Mouse (Mus musculus) MEL (cell line): ENCODE results near the gene Mif. TPM values are rescaled to one million over a fixed set of nuclear protein-coding genes. Genes with fewer than 3 reads are reported as not detected.

Source experiments
- DNase-seq: peaks from one replicate; pipeline ENCODE4 v3.0.0; 2011; ENCODE audit warnings: low read depth, low spot score
- H3K27ac ChIP-seq: 2 replicates; pipeline ENCODE4 v1.5.1; 2012; ENCODE audit warnings: low read depth, mild to moderate bottlenecking, control low read depth, low read length, moderate library complexity; ENCODE audit not compliant: control insufficient read depth
- H3K27me3 ChIP-seq, 2 experiments: fragments of 150-350 bp in 1 of 2; sonication (generic) in 1 of 2; 2 replicates each; pipeline ENCODE4 v1.6.1; 2012; ENCODE audit warnings: low read length in 2 of 2, mild to moderate bottlenecking in 2 of 2, improper control_type of control experiment in 1 of 2, moderate library complexity in 1 of 2; ENCODE audit not compliant: insufficient read depth in 2 of 2, control insufficient read depth in 1 of 2
- H3K36me3 ChIP-seq, 2 experiments: 2 replicates each; pipeline ENCODE4 v1.6.1; 2012 to 2014; ENCODE audit warnings: low read length in 2 of 2, improper control_type of control experiment in 1 of 2, inconsistent platforms in 1 of 2, mild to moderate bottlenecking in 1 of 2; ENCODE audit not compliant: insufficient read depth in 2 of 2, control insufficient read depth in 1 of 2
- H3K4me1 ChIP-seq, 2 experiments: fragments of 150-350 bp in 1 of 2; sonication (generic) in 1 of 2; 2 replicates each; pipeline ENCODE4 v1.6.1; 2012; ENCODE audit warnings: low read length in 2 of 2, improper control_type of control experiment in 1 of 2, mild to moderate bottlenecking in 1 of 2; ENCODE audit not compliant: insufficient read depth in 2 of 2, control insufficient read depth in 1 of 2
- H3K4me3 ChIP-seq, 2 experiments: fragments of 150-350 bp in 1 of 2; sonication (generic) in 1 of 2; 2 replicates each; pipeline ENCODE4 v1.5.1; 2012; ENCODE audit warnings: low read depth in 2 of 2, low read length in 2 of 2, mild to moderate bottlenecking in 2 of 2, moderate library complexity in 2 of 2, control low read depth in 1 of 2, improper control_type of control experiment in 1 of 2; ENCODE audit not compliant: control insufficient read depth in 1 of 2, insufficient read depth in 1 of 2
- H3K79me2 ChIP-seq: 2 replicates; pipeline ENCODE4 v1.6.1; 2012; ENCODE audit warnings: mild to moderate bottlenecking, low read length, moderate library complexity; ENCODE audit not compliant: control insufficient read depth, poor library complexity, insufficient read depth
- H3K9ac ChIP-seq: 2 replicates; pipeline ENCODE4 v1.6.1; 2012; ENCODE audit warnings: low read depth, mild to moderate bottlenecking, control low read depth, low read length, moderate library complexity; ENCODE audit not compliant: control insufficient read depth, poor library complexity, severe bottlenecking
- H3K9me3 ChIP-seq: fragments of 150-350 bp; sonication (generic); replicated peaks from 2 replicates; pipeline ENCODE4 v1.6.1; 2012; ENCODE audit warnings: mild to moderate bottlenecking, low read length, improper control_type of control experiment, moderate library complexity; ENCODE audit not compliant: insufficient read depth
- BHLHE40 ChIP-seq: IDR thresholded peaks from 2 replicates; pipeline ENCODE4 v1.6.1; 2012; ENCODE audit warnings: low read depth, mild to moderate bottlenecking, inconsistent platforms, low read length, improper control_type of control experiment, borderline replicate concordance
- CHD1 ChIP-seq: IDR thresholded peaks from 2 replicates; pipeline ENCODE4 v1.6.1; 2012; ENCODE audit warnings: low read depth, mild to moderate bottlenecking, inconsistent platforms, low read length, improper control_type of control experiment
- CTCF ChIP-seq, 3 experiments: IDR thresholded peaks in 2 of 3; conservative IDR thresholded peaks in 1 of 3; 2 replicates each; pipeline ENCODE4 v1.5.1; 2011 to 2012; ENCODE audit warnings: low read length in 3 of 3, low read depth in 2 of 3, mild to moderate bottlenecking in 2 of 3, improper control_type of control experiment in 1 of 3, inconsistent platforms in 1 of 3, mixed read lengths in 1 of 3, moderate library complexity in 1 of 3; ENCODE audit not compliant: control insufficient read depth in 1 of 3, insufficient read depth in 1 of 3, poor library complexity in 1 of 3, severe bottlenecking in 1 of 3
- EP300 ChIP-seq, 2 experiments: IDR thresholded peaks; 2 replicates each; pipeline ENCODE4 v1.6.1; 2011; ENCODE audit warnings: improper control_type of control experiment in 2 of 2, low read length in 2 of 2, low read depth in 1 of 2, mild to moderate bottlenecking in 1 of 2
- ETS1 ChIP-seq: IDR thresholded peaks from 2 replicates; pipeline ENCODE4 v1.6.1; 2012; ENCODE audit warnings: low read depth, mild to moderate bottlenecking, inconsistent platforms, low read length, improper control_type of control experiment, moderate library complexity
- GABPA ChIP-seq: IDR thresholded peaks from 2 replicates; pipeline ENCODE4 v1.6.1; 2012; ENCODE audit warnings: low read depth, mild to moderate bottlenecking, inconsistent platforms, low read length, improper control_type of control experiment, moderate library complexity
- GATA1 ChIP-seq: IDR thresholded peaks from 2 replicates; pipeline ENCODE4 v1.6.1; 2011; ENCODE audit warnings: low read depth, low read length, improper control_type of control experiment
- MAX ChIP-seq: IDR thresholded peaks from 2 replicates; pipeline ENCODE4 v1.6.1; 2011; ENCODE audit warnings: low read length, improper control_type of control experiment
- MAZ ChIP-seq: IDR thresholded peaks from 2 replicates; pipeline ENCODE4 v1.6.1; 2012; ENCODE audit warnings: low read depth, mild to moderate bottlenecking, inconsistent platforms, low read length, improper control_type of control experiment
- MEF2A ChIP-seq: IDR thresholded peaks from 2 replicates; pipeline ENCODE4 v1.6.1; 2014; ENCODE audit warnings: low read depth, mild to moderate bottlenecking, inconsistent platforms, low read length, improper control_type of control experiment; ENCODE audit not compliant: poor library complexity, insufficient replicate concordance, severe bottlenecking; ENCODE audit errors: extremely low read depth
- MXI1 ChIP-seq: IDR thresholded peaks from 2 replicates; pipeline ENCODE4 v1.6.1; 2011; ENCODE audit warnings: mild to moderate bottlenecking, low read depth, low read length, improper control_type of control experiment
- MYC ChIP-seq: IDR thresholded peaks from 2 replicates; pipeline ENCODE4 v1.6.1; 2011; ENCODE audit warnings: low read depth, mild to moderate bottlenecking, low read length, improper control_type of control experiment, moderate library complexity
- NRF1 ChIP-seq: IDR thresholded peaks from 2 replicates; pipeline ENCODE4 v1.6.1; 2014; ENCODE audit warnings: low read depth, mild to moderate bottlenecking, inconsistent platforms, low read length, improper control_type of control experiment, moderate library complexity; ENCODE audit not compliant: poor library complexity, insufficient read depth, severe bottlenecking
- POLR2A ChIP-seq, 2 experiments: IDR thresholded peaks; 2 replicates each; pipeline ENCODE4 v1.6.1; 2011 to 2012; ENCODE audit warnings: low read length in 2 of 2, mild to moderate bottlenecking in 2 of 2, control low read depth in 1 of 2, improper control_type of control experiment in 1 of 2, low read depth in 1 of 2, moderate library complexity in 1 of 2; ENCODE audit not compliant: control insufficient read depth in 1 of 2, insufficient read depth in 1 of 2, poor library complexity in 1 of 2
- RAD21 ChIP-seq: IDR thresholded peaks from 2 replicates; pipeline ENCODE4 v1.6.1; 2011; ENCODE audit warnings: mild to moderate bottlenecking, low read depth, low read length, improper control_type of control experiment
- RCOR1 ChIP-seq: IDR thresholded peaks from 2 replicates; pipeline ENCODE4 v1.6.1; 2012; ENCODE audit warnings: low read depth, mild to moderate bottlenecking, inconsistent platforms, low read length, improper control_type of control experiment
- SIN3A ChIP-seq: IDR thresholded peaks from 2 replicates; pipeline ENCODE4 v1.6.1; 2012; ENCODE audit warnings: low read length, improper control_type of control experiment, inconsistent platforms
- TCF12 ChIP-seq: IDR thresholded peaks from 2 replicates; pipeline ENCODE4 v1.6.1; 2014; ENCODE audit warnings: low read depth, mild to moderate bottlenecking, inconsistent platforms, low read length, improper control_type of control experiment, moderate library complexity
- UBTF ChIP-seq: IDR thresholded peaks from 2 replicates; pipeline ENCODE4 v1.6.1; 2012; ENCODE audit warnings: low read depth, mild to moderate bottlenecking, inconsistent platforms, low read length, improper control_type of control experiment, moderate library complexity, borderline replicate concordance; ENCODE audit not compliant: insufficient read depth
- USF1 ChIP-seq: IDR thresholded peaks from 2 replicates; pipeline ENCODE4 v1.6.1; 2014; ENCODE audit warnings: low read depth, mild to moderate bottlenecking, inconsistent platforms, low read length, improper control_type of control experiment, moderate library complexity
- USF2 ChIP-seq, 2 experiments: IDR thresholded peaks; 2 replicates each; pipeline ENCODE4 v1.6.1; 2011 to 2012; ENCODE audit warnings: improper control_type of control experiment in 2 of 2, low read length in 2 of 2, borderline replicate concordance in 1 of 2, inconsistent platforms in 1 of 2, low read depth in 1 of 2, mild to moderate bottlenecking in 1 of 2; ENCODE audit not compliant: insufficient read depth in 1 of 2
- ZKSCAN1 ChIP-seq: IDR thresholded peaks from 2 replicates; pipeline ENCODE4 v1.6.1; 2012; ENCODE audit warnings: low read depth, mild to moderate bottlenecking, inconsistent platforms, low read length, improper control_type of control experiment, moderate library complexity
- ZNF384 ChIP-seq: IDR thresholded peaks from 2 replicates; pipeline ENCODE4 v1.6.1; 2012; ENCODE audit warnings: low read depth, mild to moderate bottlenecking, inconsistent platforms, low read length, improper control_type of control experiment
- polyA plus RNA-seq, 2 experiments: library from polyadenylated mRNA; stranded (reverse) in 1 of 2; unstranded in 1 of 2; fragments of >175 nt in 1 of 2; fragments of >200 nt in 1 of 2; gene quantifications; 2 replicates each; pipeline versions ENCODE4 v1.2.1 to v1.2.4; 2012; ENCODE audit warnings: low replicate concordance in 2 of 2, low read depth in 1 of 2; ENCODE audit not compliant: insufficient read length in 2 of 2, insufficient read depth in 1 of 2, missing spikeins in 1 of 2
- total RNA-seq: library from RNA; depleted of rRNA; stranded (reverse); fragments of 300-350 nt; gene quantifications from 2 replicates; pipeline ENCODE4 v1.2.3, GENCODE M21; 2012

Gene Mif
- total and polyA plus RNA-seq, 3 experiments: 817 to 2,606 (median 862) TPM

- DNase-seq: no peak
- H3K36me3 ChIP-seq: peaks cover 0 to 18% of the 10 kb centered on the region in 2 experiments; a peak in 2 of 4 replicates
- no peak overlapping the region for H3K4me3 ChIP-seq
- peaks cover 7 to 14% of the 10 kb centered on the region in 2 experiments; a peak in 3 of 4 replicates for H3K4me1 ChIP-seq
- H3K9me3 ChIP-seq: no peaks in the 10 kb centered on the region
- no peaks in the 10 kb centered on the region for H3K27me3 ChIP-seq
- H3K79me2 ChIP-seq: peaks cover 16% of the 10 kb centered on the region
- TF ChIP-seq USF1 (no peak), CTCF (IDR thresholded peaks at IDR 0.05 in 2 of 3, conservative IDR thresholded peaks at IDR 0.05 in 1 of 3; ENCODE audit: control insufficient read depth in 1 of 3, insufficient read depth in 1 of 3, low read depth in 2 of 3, low read length in 3 of 3, poor library complexity in 1 of 3, severe bottlenecking in 1 of 3) (no peak), MEF2A (no peak), GATA1 (no peak), UBTF (no peak), ZKSCAN1 (no peak), POLR2A (IDR thresholded peaks at IDR 0.05; ENCODE audit: control insufficient read depth in 1 of 2, insufficient read depth in 1 of 2, low read depth in 1 of 2, low read length in 2 of 2, poor library complexity in 1 of 2) (no peak), TCF12 (no peak), BHLHE40 (no peak), SIN3A (no peak), MYC (no peak), RCOR1 (no peak), EP300 (IDR thresholded peaks at IDR 0.05; ENCODE audit: low read depth in 1 of 2, low read length in 2 of 2) (no peak), ETS1 (no peak)
- H3K9ac ChIP-seq: no peak overlapping the region
- H3K27ac ChIP-seq: no peak overlapping the region
Observed at GRCm38 (mm10) chr10:75856155-75856907, 3.7 kb downstream of the Mif start.

DNA sequence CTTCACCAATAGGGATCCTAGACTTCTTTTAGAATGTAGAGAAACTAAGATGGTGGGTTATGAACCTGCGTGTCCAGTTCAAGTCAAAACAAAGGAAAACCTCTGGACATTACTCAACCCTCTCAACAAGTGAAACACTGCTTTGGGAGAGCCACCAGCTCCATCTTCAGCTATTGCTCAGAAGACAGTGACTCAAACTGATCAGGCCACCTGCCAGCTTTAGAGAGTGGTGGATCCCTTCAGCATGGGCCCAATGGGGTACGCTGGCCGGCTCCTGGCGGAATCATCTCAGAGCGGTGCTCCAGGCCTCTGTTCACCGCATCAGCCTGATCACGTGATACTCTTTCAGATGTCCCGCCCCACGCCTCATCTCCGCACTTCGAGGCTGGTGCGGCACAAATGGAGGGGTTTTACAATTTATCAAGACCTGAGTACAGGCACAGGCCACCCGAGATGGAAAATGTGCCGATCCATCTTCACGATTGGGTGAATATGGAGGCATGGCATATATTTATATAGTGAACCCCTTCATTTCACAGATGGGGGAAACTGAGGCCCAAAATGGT, 4.5 kb downstream of the Mif start:
- Histone ChIP-seq H3K4me1 (peaks cover 3 to 10% of the 10 kb centered on the region in 2 experiments; a peak in 3 of 4 replicates), H3K9me3 (no peaks in the 10 kb centered on the region), H3K79me2 (peaks cover 16% of the 10 kb centered on the region), H3K4me3 (no peak overlapping the region), H3K9ac (no peak overlapping the region), H3K27ac (no peak overlapping the region), H3K36me3 (peaks cover 0 to 10% of the 10 kb centered on the region in 2 experiments; a peak in 2 of 4 replicates), H3K27me3 (no peaks in the 10 kb centered on the region)
- DNase-seq: no peak
- TF ChIP-seq ETS1 (no peak), ZNF384 (no peak), USF1 (no peak), USF2 (IDR thresholded peaks at IDR 0.05; ENCODE audit: borderline replicate concordance in 1 of 2, insufficient read depth in 1 of 2, low read depth in 1 of 2, low read length in 2 of 2) (no peak), NRF1 (no peak), MAZ (no peak), MXI1 (no peak), RCOR1 (no peak), RAD21 (no peak), GABPA (no peak), CHD1 (no peak), TCF12 (no peak), CTCF (IDR thresholded peaks at IDR 0.05 in 2 of 3, conservative IDR thresholded peaks at IDR 0.05 in 1 of 3; ENCODE audit: control insufficient read depth in 1 of 3, insufficient read depth in 1 of 3, low read depth in 2 of 3, low read length in 3 of 3, poor library complexity in 1 of 3, severe bottlenecking in 1 of 3) (no peak), MAX (no peak)
